Mouse (Mus musculus): ENCODE measurements around the gene Ddx43.

- TF ChIP-seq CTCF (IDR thresholded peaks at IDR 0.05; ENCODE audit: low read depth, low read length) (no peak), GATA1 (IDR thresholded peaks at IDR 0.05; ENCODE audit: borderline replicate concordance, low read length) (no peak), TAL1 (conservative IDR thresholded peaks at IDR 0.05; ENCODE audit: low read depth, low read length) (no peak), GATA2 (IDR thresholded peaks at IDR 0.05; ENCODE audit: borderline replicate concordance, low read depth, low read length) (no peak)
Observed at GRCm38 (mm10) chr9:78450404-78450803, 54.8 kb downstream of the Ddx43 start.
